Mouse (Mus musculus): ENCODE measurements around the gene Prkaa1. TPM values are rescaled to one million over a fixed set of nuclear protein-coding genes. Genes with fewer than 3 reads are reported as not detected.

Prkaa1 gene
- total RNA-seq, 4 experiments from 2014 or later, result 12.1 to 14.4 (median 13.9) TPM

Other genes with a start within 250 kb of the Prkaa1 start
- gene Mroh2b, start 245.1 kb upstream of the Prkaa1 start, total RNA-seq (2022), result not detected
- 1 to 10 TPM in 2 of 4 experiments, under 1 TPM in 2; 0.65 to 5.3 (median 2.5) TPM for gene C7, start 80.1 kb upstream of the Prkaa1 start, total RNA-seq (2022)
- 1 to 10 TPM; 8.1 to 9.1 (median 8.7) TPM for gene Card6, start 35.3 kb upstream of the Prkaa1 start, total RNA-seq (2022)
- gene Rpl37, start 27.2 kb upstream of the Prkaa1 start, total RNA-seq (2022), result 100 to 1,000 TPM; 173 to 245 (median 203) TPM
- gene Ttc33, start 41.7 kb downstream of the Prkaa1 start, total RNA-seq (2022), result 10 to 100 TPM; 41.9 to 46.4 (median 43.9) TPM
- gene Ptger4, start 100.3 kb downstream of the Prkaa1 start, total RNA-seq (2022), result 1 to 10 TPM; 2.6 to 4.1 (median 3.1) TPM